Mouse (Mus musculus) limb, embryonic 11.5 days (tissue): Measurements from ENCODE around the gene Tsga10ip. TPM values are rescaled to one million over a fixed set of nuclear protein-coding genes. Genes with fewer than 3 reads are reported as not detected.
"Not testable (repeated sequence)": the region's sequence is repeated elsewhere in the genome, so short reads cannot be mapped to it uniquely, and the experiment has no call there.

Source experiments
- ATAC-seq: fragments of 200-750 bp; cut with Nextera tagmentation; 2 replicates; pipeline ENCODE4 v1.8.0; 2017; ENCODE audit warnings: low read depth; ENCODE audit not compliant: insufficient number of reproducible peaks, low FRiP score, low TSS enrichment
- DNase-seq: peaks from one replicate; pipeline ENCODE4 v3.0.0-alpha.2; 2015; ENCODE audit warnings: low spot score
- H3K27ac ChIP-seq: fragments of 300-500 bp; sonication (generic); replicated peaks from 2 replicates; pipeline ENCODE4 v1.5.1; 2014; ENCODE audit warnings: low read depth, mild to moderate bottlenecking, low read length
- H3K27me3 ChIP-seq: fragments of 300-500 bp; sonication (generic); 2 replicates; pipeline ENCODE4 v1.6.1; 2014; ENCODE audit warnings: mild to moderate bottlenecking, low read length, mixed read lengths; ENCODE audit not compliant: control insufficient read depth, insufficient read depth
- H3K36me3 ChIP-seq: fragments of 300-500 bp; sonication (generic); 2 replicates; pipeline ENCODE4 v1.6.1; 2014; ENCODE audit warnings: mild to moderate bottlenecking, low read length, moderate library complexity, mixed read lengths; ENCODE audit not compliant: control insufficient read depth, insufficient read depth
- H3K4me1 ChIP-seq: fragments of 300-500 bp; sonication (generic); 2 replicates; pipeline ENCODE4 v1.6.1; 2014; ENCODE audit warnings: low read length, mixed read lengths; ENCODE audit not compliant: control insufficient read depth, insufficient read depth
- H3K4me2 ChIP-seq: fragments of 300-500 bp; sonication (generic); 2 replicates; pipeline ENCODE4 v1.6.1; 2014; ENCODE audit warnings: low read depth, mild to moderate bottlenecking, moderate library complexity; ENCODE audit not compliant: severe bottlenecking
- H3K4me3 ChIP-seq: fragments of 300-500 bp; sonication (generic); 2 replicates; pipeline ENCODE4 v1.5.1; 2014; ENCODE audit warnings: low read depth, low read length
- H3K9ac ChIP-seq: fragments of 300-500 bp; sonication (generic); 2 replicates; pipeline ENCODE4 v1.6.1; 2014; ENCODE audit warnings: mild to moderate bottlenecking, low read length
- H3K9me3 ChIP-seq: fragments of 300-500 bp; sonication (generic); 2 replicates; pipeline ENCODE4 v1.6.1; 2016; ENCODE audit warnings: low read length; ENCODE audit not compliant: control insufficient read depth
- WGBS: fragments of 180-500 bp; shearing (Covaris S2); extraction: QIAGEN DNeasy Blood & Tissue Kit; methylation state at CpG from one replicate; pipeline ENCODE4 v1.1.7; 2014; 5-methylcytosine and 5-hydroxymethylcytosine counted together
- polyA plus RNA-seq: library from polyadenylated mRNA; unstranded; fragments of >200 nt; fragmentation: Nextera tagmentation; extraction: Ambion mirVana; gene quantifications from 2 replicates; pipeline ENCODE4 v1.2.1, GENCODE M21; 2014

The Tsga10ip gene
- polyA plus RNA-seq, 1 experiment from 2014 or later, result not detected

DNA sequence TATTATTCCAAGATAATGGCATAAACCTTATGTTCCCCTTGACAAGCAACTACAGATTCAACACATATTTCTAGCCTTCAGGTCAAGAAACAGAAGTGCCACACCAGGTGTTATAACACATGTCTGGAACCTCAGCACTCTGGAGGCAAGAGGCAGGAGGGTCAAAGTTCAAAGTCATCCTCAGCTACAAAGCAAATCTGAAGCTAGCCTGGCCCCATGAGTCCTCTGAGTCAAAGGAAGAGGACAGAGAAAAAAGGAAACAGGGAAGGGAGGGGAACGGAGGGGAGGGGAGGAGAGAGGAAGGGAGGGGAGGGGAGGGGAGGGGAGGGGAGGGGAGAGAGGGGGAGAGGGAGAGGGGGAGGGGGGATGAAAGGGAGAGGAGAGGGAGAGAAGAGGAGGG lies 46.2 kb downstream of the Tsga10ip start:
- DNase-seq (no peak), ATAC-seq (no peak)
- no CpG with 5 or more reads among the region's 1 CpGs for WGBS
- Histone ChIP-seq H3K9me3 (peaks cover 2% of the 10 kb centered on the region; the same call in 1 of the 2 replicates), H3K27me3 (no peaks in the 10 kb centered on the region), H3K4me2 (no peak overlapping the region), H3K4me3 (no peak overlapping the region), H3K36me3 (no peaks in the 10 kb centered on the region), H3K9ac (no peak overlapping the region), H3K4me1 (no peaks in the 10 kb centered on the region), H3K27ac (no peak overlapping the region)

DNA sequence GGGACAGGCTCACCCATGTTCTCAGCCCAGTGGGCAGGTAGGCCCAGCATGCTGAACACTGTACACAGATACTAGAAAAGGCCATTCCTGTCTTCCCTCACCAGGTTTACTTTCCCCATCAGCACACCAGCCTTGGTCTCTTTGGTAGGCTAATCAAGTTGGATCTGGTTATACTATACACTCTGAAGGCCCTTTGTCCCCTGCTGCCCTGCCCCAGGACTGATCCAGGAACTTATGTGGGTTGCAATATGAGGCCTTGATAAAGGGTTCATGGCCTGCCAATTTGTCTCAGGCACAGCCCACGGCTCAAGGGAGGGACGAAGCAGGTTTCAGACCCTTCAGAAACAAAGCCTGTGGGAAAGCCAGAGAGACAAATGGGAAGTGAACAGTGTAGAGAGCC lies 48.7 kb downstream of the Tsga10ip start:
- no peak for DNase-seq
- Histone ChIP-seq H3K4me1 (peaks cover 3% of the 10 kb centered on the region; the same call in 1 of the 2 replicates), H3K4me3 (no peak overlapping the region), H3K36me3 (no peaks in the 10 kb centered on the region), H3K9ac (no peak overlapping the region), H3K27me3 (0 out of 2 replicates have a peak, but pooled peaks cover 4% of the 10 kb centered on the region), H3K9me3 (no peaks in the 10 kb centered on the region), H3K4me2 (no peak overlapping the region), H3K27ac (no peak overlapping the region)
- 84% methylated on average over 2 of the region's 2 CpGs for WGBS
- ATAC-seq, result no peak

DNA sequence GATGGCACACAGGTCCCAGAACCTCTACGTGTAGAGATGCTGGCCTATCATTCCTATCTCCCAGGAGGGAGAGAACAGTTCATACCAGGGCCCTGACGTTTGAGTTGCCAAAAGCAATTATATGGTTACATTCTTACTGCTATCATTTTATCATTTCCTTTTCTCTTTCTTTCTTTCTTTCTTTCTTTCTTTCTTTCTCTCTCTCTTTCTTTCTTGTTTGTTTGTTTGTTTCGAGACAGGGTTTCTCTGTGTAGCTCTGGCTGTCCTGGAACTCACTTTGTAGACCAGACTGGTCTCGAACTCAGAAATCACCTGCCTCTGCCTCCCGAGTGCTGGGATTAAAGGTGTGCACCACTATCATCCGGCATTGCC lies 52.8 kb downstream of the Tsga10ip start, which contains the start of gene Cst6:
Gene Cst6 (minus strand): TSS at position 73 of the 372 bp plus-strand sequence.
- ATAC-seq, H3K27me3 ChIP-seq, DNase-seq, H3K36me3 ChIP-seq, H3K4me1 ChIP-seq, H3K27ac ChIP-seq, H3K9me3 ChIP-seq: not testable (repeated sequence)
- 65% methylated on average over 6 of the region's 6 CpGs for WGBS
- Histone ChIP-seq H3K9ac (peak within 1 kb of the TSS; percentile 50), H3K4me3 (peak within 1 kb of the TSS; percentile 33), H3K4me2 (peak within 1 kb of the TSS; percentile 71)

DNA sequence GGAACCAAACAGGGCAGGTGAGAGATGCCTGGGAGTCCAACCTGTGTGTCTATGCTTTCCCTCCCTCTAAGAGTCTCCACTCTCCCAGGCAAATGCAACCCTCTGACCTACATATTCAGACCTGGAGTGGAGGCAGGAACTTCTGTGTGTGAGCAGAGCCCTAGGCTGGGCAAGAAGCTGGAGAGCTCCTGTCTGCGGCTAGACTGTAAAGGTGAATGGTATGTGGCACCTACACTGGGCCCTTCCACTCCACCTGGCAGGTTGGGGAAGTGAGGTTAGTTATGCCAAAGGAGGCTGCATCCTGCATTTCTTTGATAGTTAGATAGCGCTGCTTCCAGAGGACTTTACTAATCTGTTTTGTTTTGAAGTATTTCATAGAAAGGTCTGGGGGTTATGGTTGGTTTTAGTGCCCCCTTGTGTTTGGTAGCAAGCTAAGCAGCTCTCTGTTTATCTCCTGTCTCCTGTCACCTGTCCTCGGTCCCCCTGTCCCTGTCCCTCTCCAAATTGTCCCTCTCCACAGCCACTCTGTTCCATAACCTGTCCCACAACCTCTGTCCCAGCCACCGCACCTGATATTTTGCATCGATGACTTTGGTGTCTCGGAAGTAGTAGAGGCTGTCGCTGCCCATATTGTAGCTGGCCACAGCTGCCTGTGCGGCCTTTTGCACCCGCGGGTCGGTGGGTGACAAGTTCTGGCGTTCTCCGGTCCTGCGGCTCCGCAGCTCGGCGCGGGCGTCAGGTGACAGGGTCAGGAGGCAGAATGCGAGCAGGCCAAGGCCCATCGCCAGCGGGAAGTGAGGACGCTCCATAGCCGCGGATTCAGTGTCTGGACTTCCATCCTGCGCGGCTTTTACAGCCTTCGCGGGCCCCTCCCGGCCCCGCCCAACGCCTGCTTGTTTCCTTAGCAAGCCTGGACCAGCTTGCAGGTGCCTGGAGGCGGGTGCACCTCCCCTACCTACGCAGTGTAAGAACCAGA lies 53.5 kb downstream of the Tsga10ip start:
- DNase-seq (peak; percentile 48), ATAC-seq (no peak)
- Histone ChIP-seq H3K36me3 (no peaks in the 10 kb centered on the region), H3K4me3 (peak overlapping the region; percentile 33), H3K9ac (peak overlapping the region; percentile 50), H3K27me3 (0 out of 2 replicates have a peak, but pooled peaks cover 4% of the 10 kb centered on the region), H3K4me1 (peaks cover 3% of the 10 kb centered on the region; the same call in 1 of the 2 replicates), H3K4me2 (peak overlapping the region; percentile 71), H3K27ac (no peak overlapping the region), H3K9me3 (no peaks in the 10 kb centered on the region)
- 5% methylated on average over 34 of the region's 34 CpGs for WGBS

DNA sequence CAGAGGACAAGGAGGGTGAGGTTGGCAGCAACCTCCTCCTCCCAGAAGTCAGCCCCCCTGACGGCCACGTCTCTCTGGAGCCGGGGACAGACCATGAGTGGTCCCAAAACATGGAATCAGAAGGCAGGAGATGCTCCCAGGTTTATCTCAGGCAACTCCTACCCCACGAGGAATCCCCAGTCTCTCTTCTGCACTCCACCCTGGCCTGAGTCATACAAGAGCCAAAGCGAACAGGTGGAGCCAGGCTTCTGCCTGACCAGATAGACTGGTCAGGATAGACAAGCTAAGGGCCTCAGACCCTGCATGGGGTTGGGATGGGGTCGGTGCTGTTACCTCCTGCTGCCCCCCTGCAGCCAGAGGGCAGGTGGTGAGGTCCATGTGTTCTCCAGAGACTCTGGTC lies 54.3 kb downstream of the Tsga10ip start:
- H3K4me3 ChIP-seq, result no peak overlapping the region
- H3K27ac ChIP-seq, result no peak overlapping the region
- H3K9me3 ChIP-seq, result no peaks in the 10 kb centered on the region
- 0 out of 2 replicates have a peak, but pooled peaks cover 4% of the 10 kb centered on the region for H3K27me3 ChIP-seq
- peaks cover 3% of the 10 kb centered on the region; the same call in 1 of the 2 replicates for H3K4me1 ChIP-seq
- no peak overlapping the region for H3K4me2 ChIP-seq
- DNase-seq (no peak), ATAC-seq (no peak)
- no peak overlapping the region for H3K9ac ChIP-seq
- 84% methylated on average over 6 of the region's 6 CpGs for whole genome bisulfite sequencing
- no peaks in the 10 kb centered on the region for H3K36me3 ChIP-seq

DNA sequence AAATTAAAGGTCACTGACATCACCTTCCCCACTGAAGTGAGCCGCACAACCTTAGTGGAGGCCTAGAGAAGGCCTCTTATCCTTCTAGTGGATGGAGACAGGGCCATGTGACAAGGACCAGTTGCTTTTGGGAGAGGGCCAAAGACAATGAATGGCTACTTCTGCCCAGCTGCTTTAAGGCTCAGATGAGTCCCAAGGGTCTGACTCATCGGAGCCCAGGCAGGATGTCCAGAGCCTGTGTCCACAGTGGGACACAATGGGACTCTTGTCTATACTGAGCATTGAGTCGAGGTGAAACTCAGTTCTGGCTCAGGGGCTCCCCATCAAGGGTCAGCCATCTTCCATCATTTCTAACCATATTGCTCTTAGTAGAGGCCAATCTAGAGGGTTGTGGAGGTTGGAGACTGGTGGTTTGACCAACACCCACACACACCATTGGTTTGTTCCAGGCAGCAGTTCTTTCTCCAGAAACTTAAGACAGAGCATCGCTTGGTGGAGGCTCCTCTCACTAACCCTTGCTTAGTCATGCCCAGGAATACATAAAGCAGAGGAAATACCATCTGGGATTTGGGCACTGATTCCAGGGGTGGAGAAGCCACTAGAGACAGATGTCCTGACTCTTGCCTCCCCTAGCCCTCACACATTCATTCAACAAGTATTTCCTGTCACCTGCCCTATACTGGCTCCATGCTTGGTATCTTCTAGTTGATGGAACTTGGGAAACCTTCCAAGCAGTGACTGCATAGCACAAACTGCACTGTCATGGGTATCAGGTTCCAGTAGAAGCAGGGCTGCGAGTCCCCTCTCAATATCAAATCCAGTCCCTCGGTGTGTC lies 56.8 kb downstream of the Tsga10ip start:
- ATAC-seq, result no peak
- Histone ChIP-seq H3K4me1 (peaks cover 3% of the 10 kb centered on the region; the same call in 1 of the 2 replicates), H3K4me3 (no peak overlapping the region), H3K27ac (no peak overlapping the region), H3K27me3 (0 out of 2 replicates have a peak, but pooled peaks cover 4% of the 10 kb centered on the region), H3K36me3 (no peaks in the 10 kb centered on the region), H3K9ac (no peak overlapping the region), H3K4me2 (no peak overlapping the region), H3K9me3 (no peaks in the 10 kb centered on the region)
- WGBS, result 89% methylated on average over 6 of the region's 6 CpGs
- DNase-seq, result no peak

DNA sequence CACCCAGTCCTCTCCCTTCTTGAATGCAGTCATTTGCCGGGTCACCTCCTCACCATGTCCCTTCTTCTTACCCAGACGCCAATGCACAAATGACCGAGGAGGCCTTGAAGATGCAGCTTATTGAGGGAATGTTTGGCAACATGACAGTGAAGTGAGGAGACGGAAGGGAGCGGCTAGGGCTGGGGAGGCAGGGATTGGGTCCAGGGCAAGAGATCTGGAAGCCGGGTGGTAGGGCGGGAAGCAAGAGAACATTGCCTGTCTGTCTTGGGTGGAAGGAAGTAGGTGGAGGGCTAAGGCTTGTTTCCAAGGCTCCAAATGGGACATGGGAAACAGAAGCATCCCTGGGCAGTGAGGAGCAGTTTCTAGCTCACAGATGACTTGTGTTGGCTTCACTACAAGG lies 61.0 kb downstream of the Tsga10ip start:
- no peaks in the 10 kb centered on the region; the same call in 1 of the 2 replicates for H3K36me3 ChIP-seq
- DNase-seq, result no peak
- H3K4me2 ChIP-seq, result no peak overlapping the region
- H3K9me3 ChIP-seq, result no peaks in the 10 kb centered on the region
- no peak overlapping the region for H3K9ac ChIP-seq
- no peak overlapping the region for H3K27ac ChIP-seq
- no peak overlapping the region for H3K4me3 ChIP-seq
- 88% methylated on average over 7 of the region's 7 CpGs for WGBS
- ATAC-seq, result no peak
- H3K27me3 ChIP-seq, result no peaks in the 10 kb centered on the region
- no peaks in the 10 kb centered on the region for H3K4me1 ChIP-seq
